Mouse (Mus musculus) neutrophil, adult 5-6 weeks (primary cell): ENCODE data around the gene Hoxd1. TPM values are rescaled to one million over a fixed set of nuclear protein-coding genes. Genes with fewer than 3 reads are reported as not detected.

ENCODE experiments used
- ATAC-seq: fragments of 151-379, 151-347 bp; 2 replicates; pipeline ENCODE4 v1.8.0; 2017; ENCODE audit warnings: mild to moderate bottlenecking, moderate TSS enrichment; ENCODE audit not compliant: insufficient number of reproducible peaks, poor library complexity, low FRiP score, severe bottlenecking; ENCODE audit errors: extremely low read depth
- total RNA-seq: library from RNA; stranded (forward); fragments of 200-1000 nt; gene quantifications from 2 replicates; pipeline ENCODE4 v1.2.3, GENCODE M21; 2017

The Hoxd1 gene
- total RNA-seq, 1 experiment from 2014 or later: not detected

DNA sequence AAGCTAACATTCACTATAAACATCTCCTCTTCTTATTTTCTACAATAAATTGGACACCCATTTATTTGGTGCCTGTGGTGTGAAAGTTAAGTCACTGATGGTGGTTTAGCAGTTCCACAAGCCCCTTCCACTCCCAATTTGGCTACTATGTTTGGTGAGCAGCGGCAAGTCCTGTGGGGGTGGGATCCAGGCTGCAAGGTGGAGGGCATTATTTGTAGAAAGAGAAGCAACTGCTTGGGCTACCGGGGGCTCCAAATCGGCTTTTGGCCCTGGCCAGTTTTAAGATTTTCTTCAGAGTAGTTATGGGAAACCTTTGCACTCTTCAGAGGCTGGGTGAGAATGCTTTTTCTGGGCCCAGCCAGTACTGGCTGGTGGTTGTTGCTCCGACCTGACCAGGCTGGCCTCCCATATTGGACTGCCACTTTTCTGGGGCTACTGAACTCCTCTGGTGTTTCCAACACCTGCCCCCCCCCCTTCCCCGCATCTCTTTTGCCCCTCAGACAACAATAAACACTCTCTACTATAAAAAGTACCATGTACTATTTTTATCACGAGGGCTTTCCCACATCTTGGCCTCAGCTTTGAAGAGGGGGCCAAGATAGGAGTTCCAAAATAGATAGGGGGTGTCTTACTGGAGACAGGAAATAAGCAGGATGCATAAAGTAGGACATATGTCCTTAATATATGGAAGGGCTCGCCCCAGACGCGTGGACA, 30.8 kb upstream of the Hoxd1 start:
- ATAC-seq: no peak

DNA sequence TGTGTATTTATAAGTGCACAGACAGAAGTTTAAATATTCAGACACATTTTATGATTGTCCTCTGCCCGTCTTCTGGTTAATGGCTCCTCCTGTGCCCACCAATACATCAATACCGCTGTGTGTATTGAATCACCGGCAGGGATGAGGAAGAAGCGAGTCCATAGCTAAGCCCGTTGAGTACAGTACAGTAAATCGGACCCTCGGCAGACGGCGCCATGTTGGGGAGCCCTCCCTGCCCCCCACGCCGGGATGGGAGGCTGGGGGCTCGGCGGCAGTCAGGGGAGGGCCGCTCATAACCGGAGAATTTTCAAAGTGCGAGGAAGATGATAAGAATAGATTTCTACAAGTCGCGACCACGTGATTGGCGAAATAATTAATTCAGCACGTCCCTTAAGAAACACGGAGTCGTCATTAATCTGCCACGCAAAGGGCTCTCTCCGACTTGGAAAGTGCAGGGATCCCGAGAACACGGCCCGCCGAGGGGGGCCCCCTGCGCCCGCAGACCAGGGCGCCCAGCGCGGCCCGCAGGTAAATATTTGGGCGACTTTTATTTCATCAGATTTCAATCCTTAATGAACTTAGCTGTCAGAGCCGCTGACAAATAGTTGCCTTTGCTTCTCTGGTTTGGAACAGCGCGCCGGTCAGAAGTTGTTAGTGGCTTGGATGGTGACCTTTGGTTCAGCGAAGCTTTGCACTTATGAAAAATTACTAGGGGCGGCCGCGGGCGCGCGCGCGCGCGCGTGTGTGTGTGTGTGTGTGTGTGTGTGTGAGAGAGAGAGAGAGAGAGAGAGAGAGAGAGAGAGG, 30.1 kb upstream of the Hoxd1 start:
- no peak for ATAC-seq

- ATAC-seq: no peak
Observed at GRCm38 (mm10) chr2:74733317-74733661, 29.5 kb upstream of the Hoxd1 start.

DNA sequence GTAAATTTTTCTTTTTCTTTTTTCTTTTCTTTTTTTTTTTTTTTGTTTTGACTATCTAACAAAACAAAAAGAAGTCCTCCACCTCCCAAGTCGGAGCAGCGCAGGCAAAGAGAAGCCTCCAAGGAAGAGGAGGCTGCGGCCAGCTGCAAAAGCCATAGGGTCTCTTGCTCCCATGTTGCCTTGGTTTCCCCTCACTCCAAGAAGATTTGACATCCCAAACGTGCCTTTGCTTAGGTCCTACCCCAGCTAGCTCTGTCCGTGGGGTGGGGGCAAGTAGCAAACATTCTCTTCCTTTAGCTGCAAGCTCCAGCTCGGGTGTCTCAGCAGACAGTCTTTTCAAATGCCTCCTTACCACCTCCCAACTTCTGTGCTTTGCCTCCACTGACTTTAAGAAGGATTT, 29.0 kb upstream of the Hoxd1 start:
- ATAC-seq: no peak

GRCm38 (mm10) chr2:74734451-74734850, 28.3 kb upstream of the Hoxd1 start:
- ATAC-seq: no peak

GRCm38 (mm10) chr2:74734996-74735811, 27.6 kb upstream of the Hoxd1 start:
- ATAC-seq: no peak

GRCm38 (mm10) chr2:74735851-74736687, 26.7 kb upstream of the Hoxd1 start:
- no peak for ATAC-seq

DNA sequence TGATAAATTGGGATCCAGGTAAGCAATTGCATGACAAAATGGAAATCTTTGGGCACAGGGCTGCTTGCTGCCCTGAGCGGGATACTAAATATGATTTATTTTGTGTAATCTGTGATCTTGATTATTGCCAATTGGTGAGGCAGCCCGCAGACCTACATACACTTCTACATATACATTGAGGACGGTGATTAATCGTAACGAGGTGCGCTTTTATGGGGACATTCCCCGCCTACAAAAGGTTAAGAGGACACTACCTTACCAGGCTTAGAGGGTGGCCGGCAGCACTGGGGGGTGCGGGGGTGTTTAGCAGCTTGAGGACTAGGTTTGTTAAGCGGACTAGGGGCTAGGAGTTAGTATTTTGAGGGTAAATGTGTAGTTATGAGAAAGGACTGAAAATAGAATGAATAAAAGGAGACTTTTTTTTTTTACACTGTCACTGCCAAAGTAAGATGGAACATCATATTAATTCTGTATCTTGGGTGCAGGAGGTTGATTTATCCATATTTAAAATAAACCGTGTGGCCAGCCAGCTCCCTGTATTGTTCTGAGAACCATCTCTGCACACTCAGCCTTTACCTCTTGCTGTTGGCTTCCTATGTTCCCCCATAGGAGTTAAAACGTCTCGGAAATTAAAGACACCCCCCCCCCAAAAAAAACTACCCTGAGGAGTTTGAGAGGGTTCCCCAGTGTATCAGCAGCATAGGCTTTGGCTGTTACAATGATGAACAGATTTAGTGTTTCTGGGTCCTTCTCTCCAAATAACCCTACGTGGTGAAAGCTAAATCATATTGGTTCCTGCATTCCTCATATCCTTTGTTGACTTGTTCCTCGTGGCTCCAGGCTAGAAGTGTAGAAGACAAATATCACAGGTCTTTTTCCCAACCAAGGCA, 25.8 kb upstream of the Hoxd1 start:
- no peak for ATAC-seq

GRCm38 (mm10) chr2:74737578-74738070, 25.2 kb upstream of the Hoxd1 start:
- no peak for ATAC-seq

- no peak for ATAC-seq
Observed at GRCm38 (mm10) chr2:74738623-74739475, 23.9 kb upstream of the Hoxd1 start.

GRCm38 (mm10) chr2:74739476-74739800, 23.3 kb upstream of the Hoxd1 start:
- no peak for ATAC-seq

DNA sequence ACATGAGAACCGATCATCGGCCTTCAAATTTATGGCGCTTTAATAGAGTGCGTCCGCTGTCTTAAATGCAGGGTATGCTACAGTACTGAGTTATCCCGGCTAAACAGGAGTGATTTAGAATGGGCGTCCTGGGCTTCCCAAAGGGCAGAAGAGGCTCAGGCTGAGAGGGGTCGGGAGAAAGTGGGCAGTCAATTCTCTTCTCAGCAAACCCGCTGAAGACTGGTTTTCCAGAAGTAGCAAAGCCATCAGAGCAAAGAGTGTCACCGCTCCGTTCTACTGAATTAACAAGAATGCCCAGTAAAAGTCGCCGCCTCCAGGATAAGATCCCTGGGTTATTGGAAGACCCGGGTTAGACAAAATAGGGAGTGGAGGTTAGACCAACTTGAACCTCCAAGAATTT, 22.9 kb upstream of the Hoxd1 start:
- ATAC-seq: no peak

DNA sequence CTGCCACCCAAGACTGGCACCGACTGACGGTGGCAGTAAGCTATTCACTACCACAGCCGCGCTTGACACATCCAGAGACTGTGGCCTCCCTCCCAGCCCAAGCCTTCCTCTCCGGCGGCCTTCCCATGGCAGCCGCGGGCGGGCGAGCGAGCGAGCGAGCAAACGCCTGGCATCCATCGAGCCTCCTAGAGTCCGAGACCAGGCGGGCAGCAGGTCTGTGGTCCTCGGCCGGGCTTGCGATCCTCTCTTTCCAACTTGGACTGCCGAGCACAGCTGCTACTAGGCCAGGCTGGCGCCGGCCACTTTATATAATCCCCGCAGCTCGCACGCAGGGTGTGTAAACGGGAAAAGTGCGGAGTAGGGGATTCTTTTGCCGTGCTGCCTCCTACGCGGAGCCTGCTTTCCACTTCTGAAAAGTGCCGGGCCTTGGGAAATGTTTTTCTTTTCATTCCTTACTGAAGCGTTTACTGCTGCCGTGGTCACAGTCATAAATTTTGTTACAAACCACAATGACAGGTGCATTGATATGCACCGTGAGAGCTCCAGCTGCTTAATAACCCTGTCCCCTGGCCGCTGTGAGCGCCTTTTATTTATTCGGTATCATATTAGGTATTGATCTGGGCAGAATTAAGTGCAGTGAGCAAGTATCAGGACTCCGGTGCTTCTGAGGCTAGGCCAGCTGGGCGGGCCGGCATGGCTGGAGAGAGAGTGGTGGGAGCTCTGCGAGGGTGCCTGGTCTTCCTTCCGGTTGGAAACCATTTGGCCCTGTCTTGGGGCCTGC, 22.3 kb upstream of the Hoxd1 start:
- no peak for ATAC-seq

- no peak for ATAC-seq
Observed at GRCm38 (mm10) chr2:74741252-74741978, 21.4 kb upstream of the Hoxd1 start.

- ATAC-seq: no peak
Observed at GRCm38 (mm10) chr2:74741979-74742277, 20.9 kb upstream of the Hoxd1 start.
